In genomic region chr19:53310348-53310747, GRCm38 (mm10) we compare ENCODE assay signal across 8 mouse cellular contexts. TPM values are rescaled to one million over a fixed set of nuclear protein-coding genes. Genes with fewer than 3 reads are reported as not detected.
DNase-seq lines count a peak whose midpoint lies in the region; ATAC-seq and TF ChIP-seq lines count a peak whose summit lies in the region.

Mxi1 (plus strand) TSS chr19:53310518.

- TF ChIP-seq CTCF in E14TG2a.4 (conservative IDR thresholded peaks at IDR 0.05; ENCODE audit: low read length), result no peak
- TF ChIP-seq CTCF in liver, embryonic 14.5 days (IDR thresholded peaks at IDR 0.05; ENCODE audit: low read depth), result peak; percentile 68

- peak within 1 kb of the TSS; percentile 98 for H3K27ac ChIP-seq in forebrain, embryonic 13.5 days
- H3K27ac ChIP-seq in heart, embryonic 16.5 days (ENCODE audit: low read length), result peak within 1 kb of the TSS; percentile 98
- peak within 1 kb of the TSS; percentile 94 for H3K27ac ChIP-seq in liver, embryonic 14.5 days

- peak within 1 kb of the TSS; percentile 87 for H3K4me3 ChIP-seq in E14TG2a.4 (replicated peaks; ENCODE audit: low read length)
- H3K4me3 ChIP-seq in forebrain, embryonic 13.5 days, result peak within 1 kb of the TSS; percentile 97
- H3K4me3 ChIP-seq in heart, embryonic 16.5 days (ENCODE audit: low read length), result peak within 1 kb of the TSS; percentile 93
- H3K4me3 ChIP-seq in liver, embryonic 14.5 days (ENCODE audit: insufficient read depth in 1 of 2, low read depth in 2 of 2, low read length in 2 of 2), result peak within 1 kb of the TSS; percentile 96 to 99

- peaks cover 57% of the 10 kb centered on the region for H3K27me3 ChIP-seq in E14TG2a.4 (ENCODE audit: insufficient read depth, low read length)
- H3K27me3 ChIP-seq in forebrain, embryonic 13.5 days, result no peaks in the 10 kb centered on the region
- no peaks in the 10 kb centered on the region for H3K27me3 ChIP-seq in heart, embryonic 16.5 days (ENCODE audit: control insufficient read depth, insufficient read depth, low read length)
- H3K27me3 ChIP-seq in liver, embryonic 14.5 days (ENCODE audit: control insufficient read depth, insufficient read depth, low read length), result no peaks in the 10 kb centered on the region
- H3K27me3 ChIP-seq in splenic B cell, adult 2 months (ENCODE audit: control insufficient read depth, insufficient read depth, low read length, poor library complexity, severe bottlenecking), result no peaks in the 10 kb centered on the region; the same call in 1 of the 2 replicates

- peak; percentile 56; the same call in 1 of the 2 replicates for ATAC-seq in cerebellum, adult (ENCODE audit: insufficient number of reproducible peaks, low FRiP score, low TSS enrichment)
- peak; percentile 67 for ATAC-seq in forebrain, embryonic 13.5 days
- peak; percentile 66 for ATAC-seq in heart, embryonic 16.5 days (replicated peaks; ENCODE audit: extremely low read depth, insufficient read depth, low FRiP score)
- ATAC-seq in liver, embryonic 14.5 days (ENCODE audit: insufficient read depth), result peak; percentile 63

- DNase-seq in kidney, postnatal 36 days, result peak; percentile 85 to 87
- peak; percentile 66 to 74 (median 71) for DNase-seq in liver, embryonic 14.5 days (ENCODE audit: low read depth in 3 of 3, low spot score in 3 of 3)
- DNase-seq in natural killer cell, adult 2 months (ENCODE audit: low spot score in 2 of 2), result peak; percentile 50 to 52
- DNase-seq in splenic B cell, adult 2 months (ENCODE audit: low read depth, low spot score), result peak; percentile 70

- TF ChIP-seq EP300 in liver, embryonic 14.5 days (IDR thresholded peaks at IDR 0.05; ENCODE audit: low read depth), result 0 out of 2 replicates have a peak, but pooled peaks have one; percentile 9

- H3K4me2 ChIP-seq in forebrain, embryonic 13.5 days, result peak within 1 kb of the TSS; percentile 91
- peak within 1 kb of the TSS; percentile 82 for H3K4me2 ChIP-seq in heart, embryonic 16.5 days (ENCODE audit: low read depth, low read length)
- H3K4me2 ChIP-seq in liver, embryonic 14.5 days (ENCODE audit: low read depth), result peak within 1 kb of the TSS; percentile 100

- under 1% methylated on average over 38 of the region's 38 CpGs for WGBS in forebrain, embryonic 13.5 days
- under 1% methylated on average over 38 of the region's 38 CpGs for WGBS in heart, embryonic 16.5 days
- under 1% methylated on average over 38 of the region's 38 CpGs for WGBS in liver, embryonic 14.5 days (ENCODE audit: insufficient replicate concordance)

- H3K9ac ChIP-seq in forebrain, embryonic 13.5 days, result peak within 1 kb of the TSS; percentile 96
- peak within 1 kb of the TSS; percentile 89 for H3K9ac ChIP-seq in heart, embryonic 16.5 days (ENCODE audit: low read length)
- H3K9ac ChIP-seq in liver, embryonic 14.5 days (replicated peaks), result peak within 1 kb of the TSS; percentile 100

- no peaks in the 10 kb centered on the region for H3K9me3 ChIP-seq in E14TG2a.4 (ENCODE audit: low read length)
- H3K9me3 ChIP-seq in forebrain, embryonic 13.5 days (replicated peaks), result no peaks in the 10 kb centered on the region
- no peaks in the 10 kb centered on the region for H3K9me3 ChIP-seq in heart, embryonic 16.5 days (replicated peaks; ENCODE audit: control insufficient read depth, low read length)
- H3K9me3 ChIP-seq in liver, embryonic 14.5 days (ENCODE audit: control insufficient read depth, low read length), result no peaks in the 10 kb centered on the region

- no peaks in the 10 kb centered on the region for H3K36me3 ChIP-seq in E14TG2a.4 (ENCODE audit: insufficient read depth, low read length)
- H3K36me3 ChIP-seq in forebrain, embryonic 13.5 days (ENCODE audit: poor library complexity, severe bottlenecking), result no peaks in the 10 kb centered on the region
- H3K36me3 ChIP-seq in heart, embryonic 16.5 days (ENCODE audit: control insufficient read depth, insufficient read depth), result no peaks in the 10 kb centered on the region
- H3K36me3 ChIP-seq in liver, embryonic 14.5 days (replicated peaks; ENCODE audit: control insufficient read depth, insufficient read depth, low read depth), result no peaks in the 10 kb centered on the region
- no peaks in the 10 kb centered on the region for H3K36me3 ChIP-seq in splenic B cell, adult 2 months (ENCODE audit: control insufficient read depth, insufficient read depth, low read length, poor library complexity, severe bottlenecking)

- peaks cover 61% of the 10 kb centered on the region for H3K4me1 ChIP-seq in E14TG2a.4 (replicated peaks; ENCODE audit: low read depth, low read length)
- H3K4me1 ChIP-seq in forebrain, embryonic 13.5 days, result peaks cover 26% of the 10 kb centered on the region
- H3K4me1 ChIP-seq in heart, embryonic 16.5 days (ENCODE audit: control insufficient read depth, insufficient read depth, low read length), result peaks cover 13% of the 10 kb centered on the region
- H3K4me1 ChIP-seq in liver, embryonic 14.5 days (replicated peaks; ENCODE audit: control insufficient read depth in 2 of 2, insufficient read depth in 2 of 2, low read length in 1 of 2), result peaks cover 10% of the 10 kb centered on the region in 2 experiments

RNA-seq across cellular contexts. Expression of gene Mxi1, which starts in this region (rescaled TPM):
- polyA plus RNA-seq in forebrain, embryonic 13.5 days (2015; fragmentation: Nextera tagmentation; extraction: Ambion mirVana), result 21.0 and 26.7 TPM in 2 replicates
- 28.7 and 40.7 TPM in 2 replicates for polyA plus RNA-seq in heart, embryonic 16.5 days (2015; fragmentation: Nextera tagmentation; extraction: Ambion mirVana)
- polyA plus RNA-seq in liver, embryonic 14.5 days (2012; rRNA removed), result 11.1 and 16.5 TPM in 2 replicates
- polyA plus RNA-seq in liver, embryonic 14.5 days (2014; fragmentation: Nextera tagmentation; extraction: Ambion mirVana), result 27.7 and 33.1 TPM in 2 replicates

Comparison
In these comparisons a context has a peak if more than half of its experiments do, and no peak if none do; other contexts are left out.
1. Peak in every context shown above with its lines: DNase-seq, ATAC-seq, H3K4me3 ChIP-seq and H3K27ac ChIP-seq.